Mouse (Mus musculus) midbrain, postnatal 0 days (tissue): Measurements from ENCODE around the gene Sh3pxd2b. TPM values are rescaled to one million over a fixed set of nuclear protein-coding genes. Genes with fewer than 3 reads are reported as not detected.

Experiments
- ATAC-seq: fragments of 200-750 bp; cut with Nextera tagmentation; 2 replicates; pipeline ENCODE4 v1.8.0; 2017; ENCODE audit warnings: moderate number of reproducible peaks, mild to moderate bottlenecking, moderate TSS enrichment, moderate library complexity; ENCODE audit not compliant: low FRiP score
- DNase-seq: peaks from one replicate; pipeline ENCODE4 v3.0.0-alpha.2; 2015; ENCODE audit warnings: low spot score
- H3K27ac ChIP-seq: fragments of 300-500 bp; sonication (generic); 2 replicates; pipeline ENCODE4 v1.5.1; 2014; ENCODE audit warnings: low read depth, mild to moderate bottlenecking, low read length, mixed read lengths
- H3K27me3 ChIP-seq: fragments of 300-500 bp; sonication (generic); 2 replicates; pipeline ENCODE4 v1.6.1; 2014; ENCODE audit warnings: low read length, control low read depth, mixed read lengths; ENCODE audit not compliant: insufficient read depth
- H3K36me3 ChIP-seq: fragments of 300-500 bp; sonication (generic); 2 replicates; pipeline ENCODE4 v1.6.1; 2014; ENCODE audit warnings: low read length, control low read depth, mixed read lengths; ENCODE audit not compliant: insufficient read depth
- H3K4me1 ChIP-seq: fragments of 300-500 bp; sonication (generic); 2 replicates; pipeline ENCODE4 v1.6.1; 2014; ENCODE audit warnings: mild to moderate bottlenecking, control low read depth, antibody characterized with exemption, low read length, mixed read lengths; ENCODE audit not compliant: insufficient read depth
- H3K4me2 ChIP-seq: fragments of 300-500 bp; sonication (generic); 2 replicates; pipeline ENCODE4 v1.6.1; 2014; ENCODE audit warnings: low read depth, mild to moderate bottlenecking, low read length, mixed read lengths; ENCODE audit not compliant: poor library complexity, severe bottlenecking
- H3K4me3 ChIP-seq: fragments of 300-500 bp; sonication (generic); 2 replicates; pipeline ENCODE4 v1.5.1; 2014; ENCODE audit warnings: low read depth, mild to moderate bottlenecking, low read length, moderate library complexity
- H3K9ac ChIP-seq: fragments of 300-500 bp; sonication (generic); replicated peaks from 2 replicates; pipeline ENCODE4 v1.6.1; 2014; ENCODE audit warnings: mild to moderate bottlenecking, low read length, moderate library complexity, mixed read lengths; ENCODE audit not compliant: poor library complexity, severe bottlenecking
- H3K9me3 ChIP-seq: fragments of 300-500 bp; sonication (generic); 2 replicates; pipeline ENCODE4 v1.6.1; 2016; ENCODE audit warnings: low read length, control low read depth
- CTCF ChIP-seq: IDR thresholded peaks from 2 replicates; pipeline ENCODE4 v1.5.1; 2016; ENCODE audit warnings: antibody characterized with exemption, mild to moderate bottlenecking
- WGBS: fragments of 180-500 bp; shearing (Covaris S2); extraction: QIAGEN DNeasy Blood & Tissue Kit; methylation state at CpG from one replicate; pipeline ENCODE4 v1.1.7; 2014; 5-methylcytosine and 5-hydroxymethylcytosine counted together
- polyA plus RNA-seq: library from polyadenylated mRNA; unstranded; fragments of >200 nt; fragmentation: Nextera tagmentation; extraction: Ambion mirVana; gene quantifications from 2 replicates; pipeline ENCODE4 v1.2.1, GENCODE M21; 2015
- total RNA-seq: library from RNA; depleted of rRNA; stranded (reverse); fragments of >200 nt; gene quantifications from 2 replicates; pipeline ENCODE4 v1.2.3, GENCODE M21; 2014

The Sh3pxd2b gene
- total and polyA plus RNA-seq, 2 experiments from 2014 or later = 8.7 to 47.5 TPM

GRCm38 (mm10) chr11:32363610-32364220 is 16.1 kb downstream of the Sh3pxd2b start:
- WGBS = 64% methylated on average over 3 of the region's 3 CpGs
- peak; percentile 90 for DNase-seq
- H3K4me1 ChIP-seq = no peaks in the 10 kb centered on the region
- ATAC-seq = peak; percentile 72; the same call in 1 of the 2 replicates
- H3K9me3 ChIP-seq = no peaks in the 10 kb centered on the region
- no peak overlapping the region for H3K4me3 ChIP-seq
- peaks cover 3% of the 10 kb centered on the region for H3K36me3 ChIP-seq
- no peak overlapping the region for H3K9ac ChIP-seq
- no peak for TF ChIP-seq CTCF
- no peaks in the 10 kb centered on the region for H3K27me3 ChIP-seq
- no peak overlapping the region for H3K4me2 ChIP-seq
- H3K27ac ChIP-seq = peak overlapping the region; percentile 44

- H3K36me3 ChIP-seq = peaks cover 3% of the 10 kb centered on the region
- no peak for DNase-seq
- no peak overlapping the region for H3K9ac ChIP-seq
- H3K4me3 ChIP-seq = no peak overlapping the region
- 87% methylated on average over 7 of the region's 7 CpGs for WGBS
- ATAC-seq = no peak
- H3K4me1 ChIP-seq = no peaks in the 10 kb centered on the region
- TF ChIP-seq CTCF = no peak
- H3K27me3 ChIP-seq = no peaks in the 10 kb centered on the region
- H3K4me2 ChIP-seq = no peak overlapping the region
- H3K9me3 ChIP-seq = no peaks in the 10 kb centered on the region
- H3K27ac ChIP-seq = peak overlapping the region; percentile 44
Measured at GRCm38 (mm10) chr11:32364375-32364774, 16.8 kb downstream of the Sh3pxd2b start.

GRCm38 (mm10) chr11:32365498-32365897 is 17.9 kb downstream of the Sh3pxd2b start:
- Histone ChIP-seq H3K4me2 (no peak overlapping the region), H3K4me3 (no peak overlapping the region), H3K27ac (no peak overlapping the region), H3K9ac (no peak overlapping the region), H3K27me3 (no peaks in the 10 kb centered on the region), H3K9me3 (no peaks in the 10 kb centered on the region), H3K36me3 (peaks cover 3% of the 10 kb centered on the region), H3K4me1 (no peaks in the 10 kb centered on the region)
- no peak for DNase-seq
- TF ChIP-seq CTCF = no peak
- 89% methylated on average over 4 of the region's 4 CpGs for WGBS
- no peak for ATAC-seq

DNA sequence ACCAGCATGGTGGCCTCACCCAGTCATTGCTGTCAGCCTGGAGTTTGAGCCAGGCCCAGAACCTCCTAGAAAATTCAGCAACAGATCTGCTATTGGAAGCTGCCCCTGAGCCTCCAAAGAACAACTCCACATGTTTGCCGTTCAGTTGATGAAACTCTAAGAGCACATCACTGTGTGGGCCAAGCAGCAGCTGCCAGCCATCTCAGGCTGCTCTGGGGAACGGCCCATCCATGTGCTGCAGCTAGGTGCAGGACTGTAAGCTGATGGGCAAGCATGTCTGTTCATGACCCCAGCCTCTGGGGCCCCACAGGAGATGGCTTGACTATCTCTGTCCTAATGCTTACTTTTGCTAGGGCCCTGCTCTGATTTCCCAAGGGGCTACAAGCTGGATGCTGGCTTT is 19.4 kb downstream of the Sh3pxd2b start:
- WGBS = 83% methylated on average over 2 of the region's 2 CpGs
- Histone ChIP-seq H3K27ac (no peak overlapping the region), H3K36me3 (peaks cover 6% of the 10 kb centered on the region; the same call in 1 of the 2 replicates), H3K9ac (no peak overlapping the region), H3K4me2 (no peak overlapping the region), H3K27me3 (no peaks in the 10 kb centered on the region), H3K9me3 (no peaks in the 10 kb centered on the region), H3K4me1 (no peaks in the 10 kb centered on the region), H3K4me3 (no peak overlapping the region)
- ATAC-seq = no peak
- no peak for TF ChIP-seq CTCF
- no peak for DNase-seq

GRCm38 (mm10) chr11:32368986-32369385 is 21.4 kb downstream of the Sh3pxd2b start:
- Histone ChIP-seq H3K27me3 (no peaks in the 10 kb centered on the region), H3K4me2 (no peak overlapping the region), H3K36me3 (peaks cover 18% of the 10 kb centered on the region; the same call in 1 of the 2 replicates), H3K4me1 (no peaks in the 10 kb centered on the region), H3K9me3 (no peaks in the 10 kb centered on the region), H3K9ac (no peak overlapping the region), H3K27ac (no peak overlapping the region), H3K4me3 (no peak overlapping the region)
- ATAC-seq (no peak), DNase-seq (no peak)
- 95% methylated on average over 3 of the region's 3 CpGs for WGBS
- no peak for TF ChIP-seq CTCF

- no peaks in the 10 kb centered on the region for H3K27me3 ChIP-seq
- H3K4me1 ChIP-seq = no peaks in the 10 kb centered on the region
- ATAC-seq (no peak), DNase-seq (peak; percentile 45)
- 57% methylated on average over 1 of the region's 1 CpGs for WGBS
- H3K4me2 ChIP-seq = no peak overlapping the region
- TF ChIP-seq CTCF = no peak
- no peak overlapping the region for H3K4me3 ChIP-seq
- H3K9me3 ChIP-seq = no peaks in the 10 kb centered on the region
- H3K9ac ChIP-seq = no peak overlapping the region
- H3K27ac ChIP-seq = no peak overlapping the region
- H3K36me3 ChIP-seq = peaks cover 15% of the 10 kb centered on the region; the same call in 1 of the 2 replicates
Measured at GRCm38 (mm10) chr11:32370881-32371280, 23.3 kb downstream of the Sh3pxd2b start.
